Mouse (Mus musculus) CD4-positive, CD25-positive, alpha-beta regulatory T cell, adult 2 months (primary cell): ENCODE measurements around the gene Sycp2.

Experiments
- DNase-seq: peaks from one replicate; pipeline ENCODE4 v3.0.0-alpha.2; 2012; ENCODE audit warnings: low read depth, low spot score

The Sycp2 gene

DNA sequence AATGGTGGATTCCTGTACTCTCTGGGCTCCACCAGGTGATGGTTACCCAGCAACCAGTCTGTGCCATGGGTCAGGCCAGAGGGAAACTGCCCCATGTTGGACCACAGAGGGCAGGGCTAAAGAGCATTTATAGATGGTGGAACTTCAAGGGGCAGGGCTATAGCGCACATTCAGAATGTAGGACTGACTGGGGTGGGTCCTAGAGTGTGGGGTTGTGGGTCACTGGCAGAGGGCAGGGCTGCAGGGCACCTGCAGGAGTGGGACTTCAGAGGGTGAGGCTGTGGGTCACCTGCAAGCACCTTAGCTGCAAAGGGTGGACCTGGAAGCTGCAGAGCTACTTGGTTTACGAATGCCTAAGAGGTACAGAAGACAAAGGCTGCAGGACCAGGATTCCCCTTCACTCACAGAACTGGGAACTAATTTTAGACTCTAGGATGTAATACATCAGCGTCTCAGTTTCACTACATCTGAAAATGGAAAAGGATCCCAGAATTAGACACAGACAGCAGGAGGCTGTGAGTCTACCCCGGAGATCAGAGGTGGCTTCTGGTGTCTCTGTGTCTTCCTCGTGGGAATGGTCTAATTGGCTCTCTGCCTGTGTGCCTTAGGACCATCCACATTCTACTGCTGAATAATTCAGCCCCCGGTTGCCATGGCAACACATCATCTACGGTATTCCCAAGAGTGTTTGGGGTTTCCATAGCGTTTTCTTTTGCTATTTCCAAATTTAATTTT, 103.9 kb downstream of the Sycp2 start:
- no peak for DNase-seq
